Mouse (Mus musculus): ENCODE results near the gene Mrps34. TPM values are rescaled to one million over a fixed set of nuclear protein-coding genes. Genes with fewer than 3 reads are reported as not detected.
"Not testable (repeated sequence)": the region's sequence is repeated elsewhere in the genome, so short reads cannot be mapped to it uniquely, and the experiment has no call there.

Gene Mrps34
- polyA plus RNA-seq, 1 experiment from 2014 or later = 105 TPM

DNA sequence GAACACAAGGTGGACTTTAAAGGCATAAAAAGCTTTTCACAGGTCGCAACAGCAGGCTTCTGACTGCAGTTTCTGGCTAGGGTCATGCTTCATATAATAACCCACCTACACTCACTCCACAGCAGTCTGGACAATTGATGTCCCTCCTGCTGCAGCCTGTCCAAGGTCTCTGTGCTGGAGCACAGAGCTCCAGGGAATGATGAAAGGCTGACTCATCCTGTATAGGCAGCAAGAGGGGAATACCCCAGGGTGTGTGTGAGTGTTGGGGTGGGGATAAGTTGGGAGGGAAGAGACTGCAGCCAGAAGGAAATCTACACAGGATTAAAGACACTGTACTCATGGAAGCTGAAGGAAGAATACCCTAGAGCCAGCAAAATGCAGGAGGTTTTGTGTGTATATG is 34.6 kb downstream of the Mrps34 start:
- Histone ChIP-seq H3K36me3 (replicated peaks) (peaks cover 78% of the 10 kb centered on the region), H3K4me1 (peaks cover under 1% of the 10 kb centered on the region; the same call in 1 of the 2 replicates), H3K9me3 (no peaks in the 10 kb centered on the region), H3K27me3 (replicated peaks; ENCODE audit: low read depth, poor library complexity, severe bottlenecking) (no peaks in the 10 kb centered on the region), H3K4me3 (no peak overlapping the region), H3K27ac (replicated peaks) (no peak overlapping the region)
- DNase-seq (ENCODE audit: low spot score) = no peak
- WGBS = 93% methylated on average over 1 of the region's 1 CpGs

DNA sequence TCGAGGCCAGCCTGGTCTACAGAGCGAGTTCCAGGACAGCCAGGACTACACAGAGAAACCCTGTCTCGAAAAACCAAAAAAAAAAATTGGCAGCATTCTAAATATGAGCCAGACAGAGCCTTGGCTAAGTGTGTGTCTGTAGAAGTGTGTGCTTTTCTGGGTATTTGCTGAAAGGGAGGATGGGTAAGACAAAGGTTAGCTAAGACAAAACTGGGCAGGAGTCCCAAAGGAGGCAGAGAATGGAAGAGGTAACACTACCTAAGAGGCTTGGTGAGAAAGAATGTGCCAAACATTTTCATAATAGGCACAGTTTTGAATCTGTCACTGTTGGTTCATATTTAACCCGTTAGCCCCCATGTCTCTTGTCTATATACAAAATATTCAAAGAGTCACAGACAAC is 37.5 kb downstream of the Mrps34 start:
- DNase-seq (ENCODE audit: low spot score) = no peak
- H3K4me3 ChIP-seq = no peak overlapping the region
- WGBS = 91% methylated on average over 4 of the region's 4 CpGs
- H3K4me1 ChIP-seq = peaks cover 16% of the 10 kb centered on the region
- H3K36me3 ChIP-seq (replicated peaks) = peaks cover 51% of the 10 kb centered on the region
- H3K9me3 ChIP-seq = no peaks in the 10 kb centered on the region
- H3K27ac ChIP-seq (replicated peaks) = no peak overlapping the region
- no peaks in the 10 kb centered on the region for H3K27me3 ChIP-seq (replicated peaks; ENCODE audit: low read depth, poor library complexity, severe bottlenecking)

DNA sequence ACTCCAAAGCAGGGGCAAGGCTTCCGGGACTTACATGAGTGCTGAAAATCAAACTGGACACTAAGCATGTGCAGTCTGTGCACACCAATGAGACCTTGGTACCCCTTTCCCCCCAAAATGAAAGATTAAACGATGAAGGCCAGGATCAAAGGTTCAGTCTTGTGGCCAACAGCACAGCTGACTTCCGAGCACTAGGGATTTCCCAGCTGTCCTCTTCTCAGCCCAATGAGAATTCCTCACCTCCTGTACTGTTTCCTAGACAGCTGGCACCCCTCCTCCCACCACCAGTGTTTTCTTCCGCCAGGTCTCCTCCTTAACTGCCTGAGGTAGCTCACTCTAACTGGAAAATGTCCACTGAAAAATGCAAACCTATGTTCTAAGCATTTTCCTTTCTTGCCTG is 38.2 kb downstream of the Mrps34 start:
- Histone ChIP-seq H3K27ac (replicated peaks) (no peak overlapping the region), H3K4me3 (no peak overlapping the region), H3K9me3 (no peaks in the 10 kb centered on the region), H3K27me3 (replicated peaks; ENCODE audit: low read depth, poor library complexity, severe bottlenecking) (no peaks in the 10 kb centered on the region), H3K4me1 (peaks cover 16% of the 10 kb centered on the region), H3K36me3 (replicated peaks) (peaks cover 44% of the 10 kb centered on the region)
- no peak for DNase-seq (ENCODE audit: low spot score)
- 88% methylated on average over 4 of the region's 4 CpGs for WGBS

DNA sequence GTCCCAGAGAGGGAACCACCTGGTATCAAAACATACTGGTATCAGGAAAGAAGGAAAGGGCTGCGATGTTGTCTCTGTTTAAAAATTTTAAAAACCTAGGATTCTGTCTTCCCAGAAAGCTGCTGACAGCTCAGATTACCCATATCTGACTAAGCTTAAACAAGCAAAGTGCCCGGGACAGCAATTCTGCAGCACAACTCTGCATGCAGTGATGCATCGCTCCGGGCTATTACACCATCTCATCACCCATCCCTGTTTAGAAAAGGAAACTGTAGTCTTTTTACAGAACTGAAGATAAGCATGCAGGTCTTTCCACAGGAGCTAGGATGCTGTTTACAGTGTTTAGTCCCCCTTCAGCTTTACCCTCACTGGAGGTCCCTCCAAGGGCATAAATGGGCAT is 40.0 kb downstream of the Mrps34 start:
- peak overlapping the region; percentile 94 for H3K4me3 ChIP-seq
- 86% methylated on average over 4 of the region's 4 CpGs for WGBS

DNA sequence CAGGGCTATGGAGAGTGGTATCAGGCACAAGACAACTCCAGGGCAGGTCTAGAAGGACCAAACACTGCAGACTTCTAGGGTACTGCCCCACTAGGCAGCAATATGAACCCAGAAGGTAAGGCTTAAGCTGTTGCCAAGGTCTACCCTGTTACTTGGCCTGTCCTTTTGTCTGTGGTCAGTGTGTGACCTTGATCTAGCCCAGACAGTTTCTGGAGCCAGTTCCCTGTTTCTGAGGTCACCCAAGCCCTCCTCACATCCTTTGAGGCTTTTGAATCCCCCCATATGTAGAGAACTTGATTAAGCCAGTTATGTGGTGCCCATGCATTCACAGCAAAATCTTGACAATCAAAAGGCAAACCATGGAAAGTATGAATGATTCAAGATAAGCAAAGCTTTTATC is 40.8 kb downstream of the Mrps34 start:
- H3K4me1 ChIP-seq = peaks cover 16% of the 10 kb centered on the region
- H3K27me3 ChIP-seq (replicated peaks; ENCODE audit: low read depth, poor library complexity, severe bottlenecking) = no peaks in the 10 kb centered on the region
- peak overlapping the region; percentile 94 for H3K4me3 ChIP-seq
- no peak for DNase-seq (ENCODE audit: low spot score)
- H3K27ac ChIP-seq (replicated peaks) = peak overlapping the region; percentile 90
- no peaks in the 10 kb centered on the region for H3K9me3 ChIP-seq
- H3K36me3 ChIP-seq (replicated peaks) = peaks cover 32% of the 10 kb centered on the region

More for the DNA sequence above, 40.0 kb downstream of the Mrps34 start:
- no peaks in the 10 kb centered on the region for H3K27me3 ChIP-seq (replicated peaks; ENCODE audit: low read depth, poor library complexity, severe bottlenecking)
- H3K27ac ChIP-seq (replicated peaks) = no peak overlapping the region
- H3K9me3 ChIP-seq = no peaks in the 10 kb centered on the region
- H3K36me3 ChIP-seq (replicated peaks) = peaks cover 32% of the 10 kb centered on the region
- no peak for DNase-seq (ENCODE audit: low spot score)
- peaks cover 16% of the 10 kb centered on the region for H3K4me1 ChIP-seq

DNA sequence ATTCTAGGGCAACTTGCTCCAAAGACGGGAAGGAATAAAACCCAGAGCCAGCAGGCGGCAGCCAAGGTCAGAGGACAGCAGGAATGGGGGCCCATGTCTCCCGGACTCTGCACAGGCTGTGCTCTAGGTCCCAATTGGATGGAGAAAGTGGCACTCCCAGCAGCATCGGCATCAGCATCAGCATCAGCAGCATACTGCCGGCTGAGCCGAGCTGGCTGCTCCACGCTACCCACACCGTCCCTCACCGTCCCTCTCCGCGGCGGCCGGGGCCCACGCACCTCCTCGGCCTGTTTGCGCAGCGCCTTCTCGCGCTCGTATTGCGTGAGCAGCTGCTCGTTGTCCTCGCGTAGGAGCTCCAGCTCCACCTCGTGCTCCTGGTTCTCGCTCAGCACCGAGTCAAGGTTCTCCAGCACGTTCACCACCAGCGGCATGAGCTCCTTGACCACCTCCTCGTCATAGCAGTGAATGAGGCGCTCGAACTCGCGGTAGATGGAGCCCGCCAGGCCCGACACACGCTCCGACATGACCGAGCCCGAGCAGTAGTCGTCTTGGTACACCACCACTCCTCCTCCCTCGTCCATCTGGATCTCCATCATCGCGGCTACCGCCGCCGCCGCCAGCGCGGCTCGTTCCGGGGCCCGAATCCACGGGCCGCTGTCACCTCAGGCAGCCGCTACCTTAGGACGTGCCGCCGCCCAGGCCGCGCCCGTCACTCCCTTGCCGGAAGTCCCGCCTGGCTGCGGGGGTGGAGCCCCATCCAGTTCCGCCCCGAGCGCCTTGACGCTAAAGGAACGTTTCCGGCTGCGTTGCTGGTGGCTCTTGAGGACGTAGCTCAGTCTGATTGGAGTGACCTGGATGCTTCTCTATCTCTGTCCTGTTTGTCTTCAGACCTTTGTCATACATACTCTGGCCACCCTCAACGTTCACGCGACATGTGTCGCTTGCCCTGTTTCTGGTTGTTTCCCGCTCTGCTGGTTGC is 41.6 kb downstream of the Mrps34 start, which contains the start of gene Mapk8ip3:
TSS of gene Mapk8ip3 (minus strand) at position 719 of the 979 bp plus-strand sequence.
- under 1% methylated on average over 78 of the region's 78 CpGs for WGBS
- H3K4me1 ChIP-seq = peaks cover 16% of the 10 kb centered on the region
- peaks cover 33% of the 10 kb centered on the region for H3K36me3 ChIP-seq (replicated peaks)
- H3K27ac ChIP-seq (replicated peaks) = peak within 1 kb of the TSS; percentile 90
- no peaks in the 10 kb centered on the region for H3K9me3 ChIP-seq
- H3K4me3 ChIP-seq = peak within 1 kb of the TSS; percentile 94
- DNase-seq (ENCODE audit: low spot score) = peak; percentile 95
- H3K27me3 ChIP-seq (replicated peaks; ENCODE audit: low read depth, poor library complexity, severe bottlenecking) = no peaks in the 10 kb centered on the region

DNA sequence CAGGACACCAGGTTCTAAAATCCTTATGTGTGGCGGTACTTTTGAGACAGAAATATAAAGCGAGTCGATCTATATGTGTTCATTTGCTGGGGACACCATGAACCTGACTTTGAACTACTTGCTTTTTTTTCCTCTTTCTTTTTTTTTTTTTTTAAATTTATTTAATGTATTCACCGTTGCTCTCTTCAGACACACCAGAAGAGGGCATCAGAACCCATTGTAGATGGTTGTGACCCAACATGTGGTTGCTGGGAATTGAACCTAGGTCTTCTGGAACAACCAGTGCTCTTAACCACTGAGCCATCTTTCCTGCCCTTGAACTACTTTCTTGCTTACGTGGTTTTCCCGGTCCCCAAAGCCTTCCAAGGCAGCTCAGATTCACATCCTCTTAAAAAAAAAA is 42.4 kb downstream of the Mrps34 start:
- no peaks in the 10 kb centered on the region for H3K9me3 ChIP-seq
- H3K27me3 ChIP-seq (replicated peaks; ENCODE audit: low read depth, poor library complexity, severe bottlenecking) = no peaks in the 10 kb centered on the region
- peaks cover 33% of the 10 kb centered on the region for H3K36me3 ChIP-seq (replicated peaks)
- peak overlapping the region; percentile 90 for H3K27ac ChIP-seq (replicated peaks)
- DNase-seq (ENCODE audit: low spot score) = no peak
- peak overlapping the region; percentile 94 for H3K4me3 ChIP-seq
- 46% methylated on average over 6 of the region's 6 CpGs for WGBS
- H3K4me1 ChIP-seq = peaks cover 16% of the 10 kb centered on the region

DNA sequence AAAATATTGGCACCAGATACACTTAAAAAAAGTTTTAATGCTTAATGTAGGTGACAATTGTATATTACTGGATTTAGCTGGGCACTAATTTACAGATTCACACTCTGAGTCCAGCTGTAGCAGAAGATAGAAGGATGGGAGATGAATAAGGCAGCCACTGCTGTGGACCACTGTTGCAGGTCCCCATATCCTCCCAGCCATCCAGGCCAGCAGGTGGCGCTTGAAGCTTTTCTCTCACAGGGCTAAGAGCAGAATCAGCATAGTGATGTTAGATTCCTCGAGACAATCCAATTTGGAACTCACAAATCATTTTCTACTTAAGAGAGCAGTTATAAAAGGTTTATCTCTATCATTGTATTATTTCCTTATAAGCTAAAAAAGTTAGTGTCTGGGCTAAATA is 47.5 kb downstream of the Mrps34 start:
- H3K4me1 ChIP-seq; H3K27ac ChIP-seq (replicated peaks); DNase-seq (ENCODE audit: low spot score); H3K4me3 ChIP-seq; H3K9me3 ChIP-seq; H3K27me3 ChIP-seq (replicated peaks; ENCODE audit: low read depth, poor library complexity, severe bottlenecking): not testable (repeated sequence)
- H3K36me3 ChIP-seq (replicated peaks) = peaks cover 64% of the 10 kb centered on the region
- 34% methylated on average over 2 of the region's 2 CpGs for WGBS

DNA sequence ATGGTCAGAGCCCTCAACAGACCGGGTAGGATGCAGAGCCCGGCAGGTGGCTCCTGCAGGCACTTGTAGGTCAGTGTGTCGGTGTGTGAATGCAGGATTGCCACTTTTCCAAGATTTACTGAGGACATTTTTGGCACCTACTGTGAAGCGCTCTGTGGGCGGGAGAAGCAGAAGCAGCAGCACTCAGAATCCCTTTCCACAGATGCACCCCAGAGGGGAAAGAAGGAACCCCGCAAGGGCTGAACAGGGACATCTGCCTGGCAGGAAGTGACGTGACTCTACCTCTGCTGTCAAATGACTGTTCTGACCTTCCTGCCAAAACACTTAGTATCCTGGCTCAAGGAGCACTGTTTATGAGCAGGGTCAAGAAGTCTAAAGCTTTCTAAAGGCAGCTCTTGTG is 48.1 kb downstream of the Mrps34 start:
- Histone ChIP-seq H3K4me1 (no peaks in the 10 kb centered on the region), H3K9me3 (no peaks in the 10 kb centered on the region), H3K36me3 (replicated peaks) (peaks cover 70% of the 10 kb centered on the region), H3K4me3 (no peak overlapping the region), H3K27me3 (replicated peaks; ENCODE audit: low read depth, poor library complexity, severe bottlenecking) (no peaks in the 10 kb centered on the region), H3K27ac (replicated peaks) (no peak overlapping the region)
- 91% methylated on average over 7 of the region's 7 CpGs for WGBS
- no peak for DNase-seq (ENCODE audit: low spot score)

DNA sequence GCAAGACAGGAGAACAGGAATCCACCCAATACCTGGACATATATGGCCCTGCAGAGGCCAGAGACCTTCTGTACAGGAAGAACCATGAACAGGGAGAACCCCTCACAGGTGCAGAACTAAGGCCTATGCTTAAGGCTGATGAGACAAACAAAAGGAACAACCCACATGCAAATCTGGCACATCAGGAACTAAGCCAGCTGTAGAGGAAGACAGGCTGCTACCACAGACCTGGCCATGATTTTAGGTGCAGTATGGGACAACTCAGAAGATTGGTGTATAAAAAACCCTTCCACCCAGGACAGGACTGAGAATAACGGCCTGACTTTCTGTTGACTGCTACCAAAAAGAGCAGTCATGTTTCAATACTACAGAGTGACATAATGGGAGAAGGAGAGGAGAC is 48.7 kb downstream of the Mrps34 start:
- H3K4me1 ChIP-seq; H3K4me3 ChIP-seq; DNase-seq (ENCODE audit: low spot score); H3K27ac ChIP-seq (replicated peaks); H3K27me3 ChIP-seq (replicated peaks; ENCODE audit: low read depth, poor library complexity, severe bottlenecking); H3K9me3 ChIP-seq: not testable (repeated sequence)
- peaks cover 76% of the 10 kb centered on the region for H3K36me3 ChIP-seq (replicated peaks)
- 96% methylated on average over 1 of the region's 1 CpGs for WGBS

Other genes starting within 250 kb of the Mrps34 start
- 31.7 and 37.3 TPM in 2 replicates for gene Slc9a3r2, start 244.8 kb upstream of the Mrps34 start, polyA plus RNA-seq (2016; fragmentation: Nextera tagmentation; extraction: Ambion mirVana)
- not detected in 2 replicates for gene Npw, start 236.7 kb upstream of the Mrps34 start, polyA plus RNA-seq (2016; fragmentation: Nextera tagmentation; extraction: Ambion mirVana)
- gene Zfp598, start 225.4 kb upstream of the Mrps34 start, polyA plus RNA-seq (2016; fragmentation: Nextera tagmentation; extraction: Ambion mirVana) = 29.0 and 30.4 TPM in 2 replicates
- 6.0 and 8.1 TPM in 2 replicates for gene Syngr3, start 205.2 kb upstream of the Mrps34 start, polyA plus RNA-seq (2016; fragmentation: Nextera tagmentation; extraction: Ambion mirVana)
- gene Gfer, start 199.0 kb upstream of the Mrps34 start, polyA plus RNA-seq (2016; fragmentation: Nextera tagmentation; extraction: Ambion mirVana) = 48.9 and 52.3 TPM in 2 replicates
- 0.72 and 1.9 TPM in 2 replicates for gene Noxo1, start 198.9 kb upstream of the Mrps34 start, polyA plus RNA-seq (2016; fragmentation: Nextera tagmentation; extraction: Ambion mirVana)
- 152 and 162 TPM in 2 replicates for gene Tbl3, start 187.5 kb upstream of the Mrps34 start, polyA plus RNA-seq (2016; fragmentation: Nextera tagmentation; extraction: Ambion mirVana)
- 0.13 and 0.29 TPM in 2 replicates for gene Rnf151, start 177.1 kb upstream of the Mrps34 start, polyA plus RNA-seq (2016; fragmentation: Nextera tagmentation; extraction: Ambion mirVana)
- 1,693 and 1,819 TPM in 2 replicates for gene Rps2, start 177.0 kb upstream of the Mrps34 start, polyA plus RNA-seq (2016; fragmentation: Nextera tagmentation; extraction: Ambion mirVana)
- gene Ndufb10, start 170.6 kb upstream of the Mrps34 start, polyA plus RNA-seq (2016; fragmentation: Nextera tagmentation; extraction: Ambion mirVana) = 193 and 199 TPM in 2 replicates
- gene Rpl3l, start 167.3 kb upstream of the Mrps34 start, polyA plus RNA-seq (2016; fragmentation: Nextera tagmentation; extraction: Ambion mirVana) = not detected in 2 replicates
- gene Msrb1, start 158.5 kb upstream of the Mrps34 start, polyA plus RNA-seq (2016; fragmentation: Nextera tagmentation; extraction: Ambion mirVana) = 21.6 and 24.6 TPM in 2 replicates
- 1.3 and 2.3 TPM in 2 replicates for gene Hs3st6, start 142.1 kb upstream of the Mrps34 start, polyA plus RNA-seq (2016; fragmentation: Nextera tagmentation; extraction: Ambion mirVana)
- not detected in 2 replicates for gene Meiob, start 90.8 kb upstream of the Mrps34 start, polyA plus RNA-seq (2016; fragmentation: Nextera tagmentation; extraction: Ambion mirVana)
- 26.4 and 28.6 TPM in 2 replicates for gene Hagh, start 55.0 kb upstream of the Mrps34 start, polyA plus RNA-seq (2016; fragmentation: Nextera tagmentation; extraction: Ambion mirVana)
- 16.7 and 17.4 TPM in 2 replicates for gene Fahd1, start 44.8 kb upstream of the Mrps34 start, polyA plus RNA-seq (2016; fragmentation: Nextera tagmentation; extraction: Ambion mirVana)
- gene Igfals, start 29.1 kb upstream of the Mrps34 start, polyA plus RNA-seq (2016; fragmentation: Nextera tagmentation; extraction: Ambion mirVana) = 0.49 and 1.2 TPM in 2 replicates
- gene Nubp2, start 8.8 kb upstream of the Mrps34 start, polyA plus RNA-seq (2016; fragmentation: Nextera tagmentation; extraction: Ambion mirVana) = 71.8 and 81.8 TPM in 2 replicates
- gene Spsb3, start 8.5 kb upstream of the Mrps34 start, polyA plus RNA-seq (2016; fragmentation: Nextera tagmentation; extraction: Ambion mirVana) = 47.1 TPM in 2 replicates
- 30.6 and 33.6 TPM in 2 replicates for gene Eme2, start within 50 bp of the Mrps34 start, polyA plus RNA-seq (2016; fragmentation: Nextera tagmentation; extraction: Ambion mirVana)
- 47.3 and 50.1 TPM in 2 replicates for gene Nme3, start 1.4 kb downstream of the Mrps34 start, polyA plus RNA-seq (2016; fragmentation: Nextera tagmentation; extraction: Ambion mirVana)
- gene Mapk8ip3, start 41.9 kb downstream of the Mrps34 start, polyA plus RNA-seq (2016; fragmentation: Nextera tagmentation; extraction: Ambion mirVana) = 40.8 and 40.9 TPM in 2 replicates
- gene Jpt2, start 65.6 kb downstream of the Mrps34 start, polyA plus RNA-seq (2016; fragmentation: Nextera tagmentation; extraction: Ambion mirVana) = 386 and 400 TPM in 2 replicates
- gene Cramp1l, start 120.7 kb downstream of the Mrps34 start, polyA plus RNA-seq (2016; fragmentation: Nextera tagmentation; extraction: Ambion mirVana) = 8.3 and 8.6 TPM in 2 replicates
- 31.5 and 31.6 TPM in 2 replicates for gene Ift140, start 121.0 kb downstream of the Mrps34 start, polyA plus RNA-seq (2016; fragmentation: Nextera tagmentation; extraction: Ambion mirVana)
- 10.6 and 11.0 TPM in 2 replicates for gene Tmem204, start 188.5 kb downstream of the Mrps34 start, polyA plus RNA-seq (2016; fragmentation: Nextera tagmentation; extraction: Ambion mirVana)
- 54.0 and 55.5 TPM in 2 replicates for gene Telo2, start 220.9 kb downstream of the Mrps34 start, polyA plus RNA-seq (2016; fragmentation: Nextera tagmentation; extraction: Ambion mirVana)
- 0.09 and 0.14 TPM in 2 replicates for gene Ptx4, start 225.6 kb downstream of the Mrps34 start, polyA plus RNA-seq (2016; fragmentation: Nextera tagmentation; extraction: Ambion mirVana)
- 24.4 and 27.5 TPM in 2 replicates for gene Clcn7, start 238.3 kb downstream of the Mrps34 start, polyA plus RNA-seq (2016; fragmentation: Nextera tagmentation; extraction: Ambion mirVana)